8 mouse cellular contexts compared by ENCODE assay signal in the genomic region with DNA sequence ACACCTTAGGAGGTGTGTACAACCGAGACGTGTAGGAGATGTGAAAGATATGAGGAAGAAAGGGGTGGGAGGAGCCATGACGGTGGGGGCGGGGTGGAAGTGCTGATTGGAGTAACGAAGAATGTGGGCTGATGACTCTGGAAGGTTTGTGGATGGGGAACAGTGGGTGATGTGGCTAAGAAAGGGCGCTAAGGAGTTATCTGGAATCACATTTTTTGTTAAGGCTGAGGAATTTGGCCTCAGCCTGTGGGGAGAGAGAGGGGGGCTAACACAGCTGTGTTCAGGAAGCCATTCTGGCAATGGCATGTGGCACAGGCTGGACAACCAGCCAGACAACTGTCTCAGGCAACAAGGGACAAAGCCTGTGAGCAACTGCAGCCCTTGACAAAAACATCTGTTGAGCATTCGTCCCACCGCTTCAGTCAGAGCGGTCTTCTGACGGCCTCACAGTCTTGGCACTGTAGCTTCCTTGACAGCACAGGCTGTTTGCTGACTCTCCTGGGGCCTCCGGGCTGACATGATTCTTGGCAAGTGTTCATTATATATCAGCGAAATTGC. TPM values are rescaled to one million over a fixed set of nuclear protein-coding genes. Genes with fewer than 3 reads are reported as not detected.
DNase-seq lines count a peak whose midpoint lies in the region; ATAC-seq lines count a peak whose summit lies in the region.

No protein-coding gene starts in this region.

- H3K27me3 ChIP-seq in embryonic facial prominence, embryonic 12.5 days, result no peaks in the 10 kb centered on the region
- H3K27me3 ChIP-seq in heart, embryonic 14.5 days (ENCODE audit: control insufficient read depth, insufficient read depth, low read length), result no peaks in the 10 kb centered on the region
- no peaks in the 10 kb centered on the region for H3K27me3 ChIP-seq in kidney, embryonic 15.5 days
- H3K27me3 ChIP-seq in splenic B cell, adult 2 months (ENCODE audit: control insufficient read depth, insufficient read depth, low read length, poor library complexity, severe bottlenecking), result no peaks in the 10 kb centered on the region

- DNase-seq in right cerebral cortex, postnatal 4 days, result peak; percentile 20
- DNase-seq in right cerebral cortex, postnatal 25 days, result no peak
- peak; percentile 72 for DNase-seq in lung, postnatal 25 days (ENCODE audit: low spot score)
- DNase-seq in splenic B cell, adult 2 months (ENCODE audit: low read depth, low spot score), result peak; percentile 74
- DNase-seq in urinary bladder, adult 18-20 months (ENCODE audit: low spot score in 2 of 2), result no peak

- no peak overlapping the region for H3K4me3 ChIP-seq in embryonic facial prominence, embryonic 12.5 days
- H3K4me3 ChIP-seq in heart, embryonic 14.5 days (ENCODE audit: control insufficient read depth in 1 of 2, insufficient read depth in 1 of 2, low read depth in 1 of 2, low read length in 2 of 2), result no peak overlapping the region
- H3K4me3 ChIP-seq in kidney, embryonic 15.5 days (replicated peaks), result no peak overlapping the region

- no peaks in the 10 kb centered on the region for H3K9me3 ChIP-seq in embryonic facial prominence, embryonic 12.5 days
- H3K9me3 ChIP-seq in heart, embryonic 14.5 days (ENCODE audit: control insufficient read depth, low read length), result no peaks in the 10 kb centered on the region
- no peaks in the 10 kb centered on the region for H3K9me3 ChIP-seq in kidney, embryonic 15.5 days (replicated peaks)

- peak overlapping the region; percentile 69 for H3K27ac ChIP-seq in embryonic facial prominence, embryonic 12.5 days
- peak overlapping the region; percentile 63 to 70 for H3K27ac ChIP-seq in heart, embryonic 14.5 days (replicated peaks in 1 of 2; ENCODE audit: control insufficient read depth in 1 of 2, insufficient read depth in 1 of 2, low read depth in 2 of 2, low read length in 2 of 2)
- peak overlapping the region; percentile 72 for H3K27ac ChIP-seq in kidney, embryonic 15.5 days

- no peak overlapping the region for H3K9ac ChIP-seq in embryonic facial prominence, embryonic 12.5 days
- peak overlapping the region; percentile 39; the same call in 1 of the 2 replicates for H3K9ac ChIP-seq in heart, embryonic 14.5 days (ENCODE audit: low read length)
- H3K9ac ChIP-seq in kidney, embryonic 15.5 days, result no peak overlapping the region

- 28% methylated on average over 12 of the region's 12 CpGs for WGBS in embryonic facial prominence, embryonic 12.5 days
- WGBS in heart, embryonic 14.5 days, result 9% methylated on average over 12 of the region's 12 CpGs
- WGBS in kidney, embryonic 15.5 days, result 28% methylated on average over 12 of the region's 12 CpGs

- ATAC-seq in embryonic facial prominence, embryonic 12.5 days (ENCODE audit: insufficient number of reproducible peaks, insufficient read depth, low FRiP score, low TSS enrichment), result peak; percentile 61; the same call in 1 of the 2 replicates
- ATAC-seq in heart, embryonic 14.5 days (ENCODE audit: insufficient number of reproducible peaks, insufficient read depth, low FRiP score, low read depth), result peak; percentile 70
- ATAC-seq in kidney, embryonic 15.5 days (replicated peaks; ENCODE audit: low FRiP score), result 0 out of 2 replicates have a peak, but pooled peaks have one; percentile 20

- peaks cover 27% of the 10 kb centered on the region for H3K4me1 ChIP-seq in embryonic facial prominence, embryonic 12.5 days
- H3K4me1 ChIP-seq in heart, embryonic 14.5 days (ENCODE audit: control insufficient read depth in 2 of 2, insufficient read depth in 2 of 2, low read length in 2 of 2), result peaks cover 24 to 38% of the 10 kb centered on the region in 2 experiments
- H3K4me1 ChIP-seq in kidney, embryonic 15.5 days, result peaks cover 39% of the 10 kb centered on the region

- peak overlapping the region; percentile 23 for H3K4me2 ChIP-seq in embryonic facial prominence, embryonic 12.5 days (replicated peaks)
- H3K4me2 ChIP-seq in heart, embryonic 14.5 days (ENCODE audit: low read length), result peak overlapping the region; percentile 51
- peak overlapping the region; percentile 35 for H3K4me2 ChIP-seq in kidney, embryonic 15.5 days

- H3K36me3 ChIP-seq in embryonic facial prominence, embryonic 12.5 days, result no peaks in the 10 kb centered on the region
- no peaks in the 10 kb centered on the region for H3K36me3 ChIP-seq in heart, embryonic 14.5 days (ENCODE audit: control insufficient read depth, insufficient read depth, low read length)
- H3K36me3 ChIP-seq in kidney, embryonic 15.5 days, result no peaks in the 10 kb centered on the region
- no peaks in the 10 kb centered on the region for H3K36me3 ChIP-seq in splenic B cell, adult 2 months (ENCODE audit: control insufficient read depth, insufficient read depth, low read length, poor library complexity, severe bottlenecking)

RNA-seq across cellular contexts. Expression of a gene that starts 23.1 kb away (rescaled TPM):
- 34.4 and 37.9 TPM in 2 replicates for polyA plus RNA-seq in embryonic facial prominence, embryonic 12.5 days (2016; fragmentation: Nextera tagmentation; extraction: Ambion mirVana)
- polyA plus RNA-seq in heart, embryonic 14.5 days (2014; fragmentation: Nextera tagmentation; extraction: Ambion mirVana), result 58.5 and 60.6 TPM in 2 replicates
- 46.3 and 46.4 TPM in 2 replicates for polyA plus RNA-seq in kidney, embryonic 15.5 days (2015; fragmentation: Nextera tagmentation; extraction: Ambion mirVana)

RNA-seq across cellular contexts. Expression of a gene that starts 43.0 kb away (rescaled TPM):
- not detected in 2 replicates for polyA plus RNA-seq in embryonic facial prominence, embryonic 12.5 days (2016; fragmentation: Nextera tagmentation; extraction: Ambion mirVana)
- 7.6 and 12.1 TPM in 2 replicates for polyA plus RNA-seq in heart, embryonic 14.5 days (2014; fragmentation: Nextera tagmentation; extraction: Ambion mirVana)
- 1.1 and 31.9 TPM in 2 replicates for polyA plus RNA-seq in kidney, embryonic 15.5 days (2015; fragmentation: Nextera tagmentation; extraction: Ambion mirVana)

Comparison
In these comparisons a context has a peak if more than half of its experiments do, and no peak if none do; other contexts are left out.
1. DNase-seq: peak in right cerebral cortex, postnatal 4 days (single experiment), lung, postnatal 25 days (single experiment) and splenic B cell, adult 2 months (single experiment); none in right cerebral cortex, postnatal 25 days (single experiment) and urinary bladder, adult 18-20 months (0 of 2).
2. ATAC-seq: peak in every context shown above with its lines; median percentile 70 in heart, embryonic 14.5 days; 61 in embryonic facial prominence, embryonic 12.5 days; 20 in kidney, embryonic 15.5 days.
3. Peak in every context shown above with its lines, with median percentiles within 50 percentile points of each other: H3K27ac ChIP-seq and H3K4me2 ChIP-seq.